Comparison of ENCODE assay signal across 21 mouse cellular contexts in the genomic region with DNA sequence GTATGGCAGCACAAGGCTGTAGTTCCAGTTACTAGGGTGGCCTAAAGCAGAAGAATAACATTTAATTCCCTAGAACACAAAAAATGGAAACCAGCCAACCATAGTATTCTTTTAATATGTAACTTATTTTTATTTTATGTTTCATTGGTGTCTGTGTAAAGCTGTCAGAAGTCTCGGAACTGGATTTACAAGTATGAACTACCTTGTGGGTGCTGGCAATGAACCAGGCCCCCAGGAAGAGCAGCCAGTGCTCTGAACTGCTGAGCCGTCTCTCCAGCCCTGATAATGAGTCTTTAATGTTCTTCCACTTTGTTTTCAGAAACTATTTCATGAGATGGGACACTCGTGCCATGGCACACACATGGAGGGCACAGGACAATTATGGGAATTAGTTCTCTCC. TPM values are rescaled to one million over a fixed set of nuclear protein-coding genes. Genes with fewer than 3 reads are reported as not detected.
DNase-seq lines count a peak whose midpoint lies in the region; ATAC-seq lines count a peak whose summit lies in the region.
"Had no signal": no experiment of that assay in that cellular context is flagged by ENCODE, and none has a peak within 500 bp of the region (broad histone marks: within the 10 kb centered on the region; RNA-seq: fewer than 3 reads in every experiment).

No protein-coding gene starts in this region.

- H3K9me3 ChIP-seq in kidney, embryonic 15.5 days (replicated peaks), result no peaks in the 10 kb centered on the region
- H3K9me3 ChIP-seq: embryonic facial prominence, embryonic 15.5 days; forebrain, embryonic 15.5 days; heart, embryonic 12.5 days; hindbrain, embryonic 15.5 days had no signal

- H3K4me3 ChIP-seq in kidney, embryonic 15.5 days (replicated peaks), result no peak overlapping the region
- H3K4me3 ChIP-seq: embryonic facial prominence, embryonic 15.5 days; erythroblast, embryonic 14.5 days; forebrain, embryonic 15.5 days; heart, adult 2 months; heart, embryonic 12.5 days; hindbrain, embryonic 15.5 days had no signal

- 0 out of 2 replicates have a peak, but pooled peaks have one; percentile 52 for ATAC-seq in kidney, embryonic 15.5 days (replicated peaks; ENCODE audit: low FRiP score)
- ATAC-seq: activated CD4-positive, CD25-positive, alpha-beta regulatory T cell, adult 4 months; forebrain, embryonic 15.5 days had no signal

- H3K36me3 ChIP-seq in kidney, embryonic 15.5 days, result peaks cover 98% of the 10 kb centered on the region

- 0 out of 2 replicates have a peak overlapping the region, but pooled peaks have one; percentile 15 for H3K27ac ChIP-seq in kidney, embryonic 15.5 days
- H3K27ac ChIP-seq: embryonic facial prominence, embryonic 15.5 days; forebrain, embryonic 15.5 days; heart, adult 2 months; hindbrain, embryonic 15.5 days had no signal

- H3K4me2 ChIP-seq in kidney, embryonic 15.5 days, result no peak overlapping the region
- H3K4me2 ChIP-seq: embryonic facial prominence, embryonic 15.5 days; forebrain, embryonic 15.5 days; heart, embryonic 12.5 days; hindbrain, embryonic 15.5 days had no signal

- H3K9ac ChIP-seq in kidney, embryonic 15.5 days, result no peak overlapping the region
- H3K9ac ChIP-seq: embryonic facial prominence, embryonic 15.5 days; forebrain, embryonic 15.5 days; heart, embryonic 12.5 days; hindbrain, embryonic 15.5 days had no signal

- no peaks in the 10 kb centered on the region for H3K4me1 ChIP-seq in kidney, embryonic 15.5 days
- H3K4me1 ChIP-seq: embryonic facial prominence, embryonic 15.5 days; forebrain, embryonic 15.5 days; heart, embryonic 12.5 days; hindbrain, embryonic 15.5 days had no signal

- WGBS in kidney, embryonic 15.5 days, result 75% methylated on average over 3 of the region's 3 CpGs

- no peaks in the 10 kb centered on the region for H3K27me3 ChIP-seq in kidney, embryonic 15.5 days
- H3K27me3 ChIP-seq: embryonic facial prominence, embryonic 15.5 days; forebrain, embryonic 15.5 days; heart, embryonic 12.5 days; hindbrain, embryonic 15.5 days had no signal

- DNase-seq in urinary bladder, postnatal 14 days (ENCODE audit: low spot score), result peak; percentile 26
- DNase-seq in urinary bladder, adult 2 months (ENCODE audit: low spot score), result no peak
- peak; percentile 68 for DNase-seq in kidney, postnatal 14 days
- no peak for DNase-seq in thymus, adult 18-20 months
- no peak for DNase-seq in frontal cortex, postnatal 14 days (ENCODE audit: low spot score in 2 of 2)
- DNase-seq in frontal cortex, postnatal 25 days (ENCODE audit: low spot score in 2 of 2), result no peak
- no peak for DNase-seq in heart, postnatal 4 days
- DNase-seq: adrenal gland, postnatal 14 days; cerebellum, adult 11-12 months; cerebellum, adult 9-10 months; embryo, embryonic 11 days; gastrocnemius, postnatal 14 days; heart, adult 2 months had no signal

RNA-seq across cellular contexts. Expression of gene Xpo5, which starts 8.0 kb away (rescaled TPM):
- 23.2 and 24.0 TPM in 2 replicates for polyA plus RNA-seq in urinary bladder, adult 2 months (2012; rRNA removed)
- 41.9 and 44.8 TPM in 2 replicates for polyA plus RNA-seq in kidney, embryonic 15.5 days (2015; fragmentation: Nextera tagmentation; extraction: Ambion mirVana)
- 10 to 100 TPM; 26.9 to 28.7 TPM for total RNA-seq in heart, postnatal 4 days (2021)

RNA-seq across cellular contexts. Expression of gene Polh, which starts 8.1 kb away (rescaled TPM):
- polyA plus RNA-seq in urinary bladder, adult 2 months (2012; rRNA removed), result 5.7 and 6.1 TPM in 2 replicates
- 16.5 and 17.0 TPM in 2 replicates for polyA plus RNA-seq in kidney, embryonic 15.5 days (2015; fragmentation: Nextera tagmentation; extraction: Ambion mirVana)
- 10 to 100 TPM; 20.3 to 21.7 TPM for total RNA-seq in heart, postnatal 4 days (2021)

RNA-seq across cellular contexts. Expression of gene Polr1c, which starts 37.3 kb away (rescaled TPM):
- polyA plus RNA-seq in urinary bladder, adult 2 months (2012; rRNA removed), result 60.7 and 75.2 TPM in 2 replicates
- 104 TPM in 2 replicates for polyA plus RNA-seq in kidney, embryonic 15.5 days (2015; fragmentation: Nextera tagmentation; extraction: Ambion mirVana)
- 10 to 100 TPM; 26.2 to 30.5 TPM for total RNA-seq in heart, postnatal 4 days (2021)

RNA-seq across cellular contexts. Expression of gene Yipf3, which starts 37.3 kb away (rescaled TPM):
- 93.6 and 98.7 TPM in 2 replicates for polyA plus RNA-seq in urinary bladder, adult 2 months (2012; rRNA removed)
- polyA plus RNA-seq in kidney, embryonic 15.5 days (2015; fragmentation: Nextera tagmentation; extraction: Ambion mirVana), result 103 and 113 TPM in 2 replicates
- total RNA-seq in heart, postnatal 4 days (2021), result 10 to 100 TPM; 64.6 TPM

RNA-seq across cellular contexts. Expression of gene Lrrc73, which starts 42.8 kb away (rescaled TPM):
- 1.6 and 1.9 TPM in 2 replicates for polyA plus RNA-seq in urinary bladder, adult 2 months (2012; rRNA removed)
- 0.60 and 0.71 TPM in 2 replicates for polyA plus RNA-seq in kidney, embryonic 15.5 days (2015; fragmentation: Nextera tagmentation; extraction: Ambion mirVana)
- total RNA-seq in heart, postnatal 4 days (2021), result under 1 TPM; 0.81 to 0.90 TPM
- total RNA-seq: common myeloid progenitor, adult 5-6 weeks had no signal

Comparison
In these comparisons a context has a peak if more than half of its experiments do, and no peak if none do; other contexts are left out.
1. DNase-seq: peak in urinary bladder, postnatal 14 days (single experiment) and kidney, postnatal 14 days (single experiment); none in urinary bladder, adult 2 months (single experiment), thymus, adult 18-20 months (0 of 2), frontal cortex, postnatal 14 days (0 of 2), frontal cortex, postnatal 25 days (0 of 2) and heart, postnatal 4 days (single experiment).